Mouse (Mus musculus) heart, embryonic 14.5 days (tissue): ENCODE results near the gene Clic1. TPM values are rescaled to one million over a fixed set of nuclear protein-coding genes. Genes with fewer than 3 reads are reported as not detected.

Experiments used
- ATAC-seq: fragments of 200-750 bp; cut with Nextera tagmentation; 2 replicates; pipeline ENCODE4 v1.8.0; 2017; ENCODE audit warnings: low read depth, moderate TSS enrichment; ENCODE audit not compliant: insufficient number of reproducible peaks, insufficient read depth, low FRiP score
- H3K27ac ChIP-seq, 2 experiments: fragments of 200-500 bp in 1 of 2; fragments of 300-500 bp in 1 of 2; sonication (generic) in 1 of 2; replicated peaks in 1 of 2; 2 replicates each; pipeline ENCODE4 v1.5.1; 2012 to 2014; ENCODE audit warnings: low read depth in 2 of 2, low read length in 2 of 2, control low read depth in 1 of 2, mild to moderate bottlenecking in 1 of 2, mixed read lengths in 1 of 2; ENCODE audit not compliant: control insufficient read depth in 1 of 2, insufficient read depth in 1 of 2
- H3K27me3 ChIP-seq: fragments of 300-500 bp; sonication (generic); 2 replicates; pipeline ENCODE4 v1.6.1; 2014; ENCODE audit warnings: mild to moderate bottlenecking, low read length, control low read depth; ENCODE audit not compliant: control insufficient read depth, insufficient read depth
- H3K36me3 ChIP-seq: fragments of 300-500 bp; sonication (generic); 2 replicates; pipeline ENCODE4 v1.6.1; 2014; ENCODE audit warnings: mild to moderate bottlenecking, control low read depth, low read length, mixed read lengths; ENCODE audit not compliant: control insufficient read depth, insufficient read depth
- H3K4me1 ChIP-seq, 2 experiments: fragments of 200-500 bp in 1 of 2; fragments of 300-500 bp in 1 of 2; sonication (generic) in 1 of 2; 2 replicates each; pipeline ENCODE4 v1.6.1; 2012 to 2014; ENCODE audit warnings: low read length in 2 of 2, control low read depth in 1 of 2, mixed read lengths in 1 of 2; ENCODE audit not compliant: control insufficient read depth in 2 of 2, insufficient read depth in 2 of 2
- H3K4me2 ChIP-seq: fragments of 300-500 bp; sonication (generic); 2 replicates; pipeline ENCODE4 v1.6.1; 2014; ENCODE audit warnings: mild to moderate bottlenecking, low read length
- H3K4me3 ChIP-seq, 2 experiments: fragments of 200-500 bp in 1 of 2; fragments of 300-500 bp in 1 of 2; sonication (generic) in 1 of 2; 2 replicates each; pipeline ENCODE4 v1.5.1; 2012 to 2014; ENCODE audit warnings: low read length in 2 of 2, mild to moderate bottlenecking in 2 of 2, control low read depth in 1 of 2, low read depth in 1 of 2, moderate library complexity in 1 of 2; ENCODE audit not compliant: control insufficient read depth in 1 of 2, insufficient read depth in 1 of 2
- H3K9ac ChIP-seq: fragments of 300-500 bp; sonication (generic); 2 replicates; pipeline ENCODE4 v1.6.1; 2014; ENCODE audit warnings: mild to moderate bottlenecking, low read length
- H3K9me3 ChIP-seq: fragments of 300-500 bp; sonication (generic); 2 replicates; pipeline ENCODE4 v1.6.1; 2016; ENCODE audit warnings: low read length, control low read depth; ENCODE audit not compliant: control insufficient read depth
- WGBS: fragments of 180-500 bp; shearing (Covaris S2); extraction: QIAGEN DNeasy Blood & Tissue Kit; methylation state at CpG from one replicate; pipeline ENCODE4 v1.1.7; 2014; 5-methylcytosine and 5-hydroxymethylcytosine counted together
- polyA plus RNA-seq: library from polyadenylated mRNA; unstranded; fragments of >200 nt; fragmentation: Nextera tagmentation; extraction: Ambion mirVana; gene quantifications from 2 replicates; pipeline ENCODE4 v1.2.1, GENCODE M21; 2014

The Clic1 gene
- polyA plus RNA-seq, 1 experiment from 2014 or later, result 108 TPM

GRCm38 (mm10) chr17:35034896-35035295, 14.9 kb upstream of the Clic1 start:
- Histone ChIP-seq H3K27ac (no peak overlapping the region), H3K9ac (no peak overlapping the region), H3K4me1 (0 out of 4 replicates have a peak, but pooled peaks cover 0 to 1% of the 10 kb centered on the region in 2 experiments), H3K4me3 (no peak overlapping the region), H3K4me2 (no peak overlapping the region), H3K27me3 (no peaks in the 10 kb centered on the region), H3K36me3 (no peaks in the 10 kb centered on the region), H3K9me3 (no peaks in the 10 kb centered on the region)
- WGBS, result 66% methylated on average over 6 of the region's 6 CpGs
- no peak for ATAC-seq

DNA sequence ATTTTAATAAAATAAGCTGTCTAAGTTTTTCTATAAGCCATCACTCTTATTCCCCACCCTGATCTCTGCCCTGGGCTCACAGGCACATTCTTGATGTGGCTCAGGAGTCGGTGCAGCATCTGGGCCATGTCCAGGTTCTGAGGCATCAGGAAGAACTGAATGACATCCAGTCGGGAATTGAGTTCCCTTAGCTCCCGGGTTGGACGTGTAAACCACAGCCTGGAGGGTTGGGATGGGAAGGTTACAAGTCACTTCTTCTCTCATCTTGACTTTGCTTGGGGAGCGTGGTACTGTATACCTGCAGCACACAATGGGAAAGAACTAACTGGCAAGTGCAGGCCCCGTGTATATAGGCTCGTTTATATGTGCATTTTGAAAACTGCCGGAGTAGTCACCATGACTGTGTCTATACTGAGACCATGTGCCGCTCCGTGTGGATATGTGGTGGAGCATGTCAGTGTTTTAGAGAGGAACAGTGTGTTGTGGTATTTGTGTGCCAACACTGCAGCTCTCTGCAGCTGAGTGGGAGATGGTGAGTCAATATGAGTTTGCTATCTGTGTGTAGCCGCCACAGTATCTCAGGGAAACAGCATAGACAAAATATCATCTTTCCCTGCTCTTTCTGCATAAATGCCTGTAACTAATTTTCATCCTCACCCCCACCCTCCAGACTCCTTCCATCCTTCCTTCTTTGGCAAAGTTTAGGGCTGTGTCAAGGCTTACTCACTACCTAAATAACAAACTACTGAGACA, 10.5 kb upstream of the Clic1 start:
- H3K27me3 ChIP-seq, result no peaks in the 10 kb centered on the region
- H3K9ac ChIP-seq, result no peak overlapping the region
- WGBS, result 75% methylated on average over 11 of the region's 11 CpGs
- H3K9me3 ChIP-seq, result no peaks in the 10 kb centered on the region
- 0 out of 4 replicates have a peak, but pooled peaks cover 0 to 4% of the 10 kb centered on the region in 2 experiments for H3K4me1 ChIP-seq
- H3K36me3 ChIP-seq, result no peaks in the 10 kb centered on the region
- no peak overlapping the region for H3K4me3 ChIP-seq
- ATAC-seq, result no peak
- no peak overlapping the region for H3K4me2 ChIP-seq
- no peak overlapping the region for H3K27ac ChIP-seq

DNA sequence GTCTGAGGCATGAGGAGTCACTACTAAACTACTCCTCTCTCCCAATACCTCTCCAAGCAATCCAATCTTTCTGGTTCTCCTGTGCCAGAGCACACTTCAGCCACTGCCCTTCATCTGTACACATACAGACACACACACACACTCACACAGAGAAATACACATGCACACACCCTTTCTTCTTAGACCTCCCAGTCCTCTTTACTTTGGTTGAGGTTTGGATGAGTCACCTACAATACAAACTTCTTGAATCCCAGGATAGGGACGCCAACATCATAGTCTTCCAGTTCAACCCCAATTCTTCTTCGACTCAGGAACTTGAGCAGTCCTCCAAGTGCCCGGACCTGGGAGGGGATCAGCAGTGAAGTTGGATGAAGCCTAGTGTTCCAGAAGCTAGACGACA, 6.0 kb upstream of the Clic1 start:
- H3K4me3 ChIP-seq, result no peak overlapping the region
- 77% methylated on average over 4 of the region's 4 CpGs for WGBS
- H3K4me2 ChIP-seq, result no peak overlapping the region
- H3K27me3 ChIP-seq, result no peaks in the 10 kb centered on the region
- H3K4me1 ChIP-seq, result peaks cover 16 to 43% of the 10 kb centered on the region in 2 experiments
- peak overlapping the region; percentile 14 to 61; a peak in 1 of 4 replicates for H3K27ac ChIP-seq
- no peak overlapping the region for H3K9ac ChIP-seq
- H3K36me3 ChIP-seq, result no peaks in the 10 kb centered on the region
- H3K9me3 ChIP-seq, result no peaks in the 10 kb centered on the region
- no peak for ATAC-seq

GRCm38 (mm10) chr17:35044904-35045806, 4.6 kb upstream of the Clic1 start:
- Histone ChIP-seq H3K27ac (peak overlapping the region; percentile 79 to 95), H3K36me3 (no peaks in the 10 kb centered on the region), H3K4me1 (peaks cover 24 to 51% of the 10 kb centered on the region in 2 experiments), H3K9me3 (no peaks in the 10 kb centered on the region), H3K9ac (peak overlapping the region; percentile 94; the same call in 1 of the 2 replicates), H3K4me2 (peak overlapping the region; percentile 99), H3K4me3 (peak overlapping the region in 1 of 2 experiments; percentile 65; a peak in 1 of 4 replicates), H3K27me3 (no peaks in the 10 kb centered on the region)
- no peak for ATAC-seq
- WGBS, result 54% methylated on average over 7 of the region's 7 CpGs

DNA sequence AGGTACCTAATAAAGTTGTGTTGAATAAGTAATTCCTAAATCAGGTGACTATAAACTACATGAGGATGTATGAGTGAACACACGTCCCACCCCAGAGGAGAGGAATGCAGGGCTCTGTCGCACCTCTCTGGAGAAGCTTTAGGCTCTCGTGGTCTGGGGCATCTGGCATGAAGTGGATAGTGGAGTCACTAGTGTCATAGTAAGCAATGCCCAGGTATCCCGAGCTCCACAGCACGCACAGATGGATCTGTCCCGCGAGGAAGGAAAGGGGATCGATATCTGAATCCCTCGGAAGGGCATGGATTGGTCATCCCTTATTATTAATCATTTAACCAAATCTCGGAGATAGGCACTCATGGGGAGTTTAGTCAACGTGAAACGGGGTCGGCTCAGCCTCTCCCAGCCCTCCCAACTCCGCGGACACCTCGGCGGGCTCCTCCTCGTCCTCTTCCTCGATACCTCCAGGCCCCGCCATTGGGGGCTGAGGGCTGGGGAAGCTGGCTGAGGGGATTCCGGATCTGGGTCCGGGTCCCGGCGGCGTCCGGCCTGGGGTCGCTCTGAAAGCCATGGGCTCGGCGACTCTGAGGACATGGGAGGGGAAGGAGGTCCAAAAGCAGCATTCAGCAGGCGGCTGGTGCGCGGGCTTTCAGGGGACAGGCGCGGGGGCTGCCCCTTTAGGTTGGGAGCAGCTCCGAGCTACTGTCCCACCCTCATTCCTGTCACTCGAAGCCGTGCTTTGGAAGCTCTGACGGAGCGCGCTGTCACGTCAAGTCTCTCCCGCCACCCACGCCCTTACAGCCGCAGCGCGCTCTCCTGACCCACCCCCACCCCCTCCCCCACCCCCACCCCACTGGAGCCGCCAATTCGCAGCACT, 3.7 kb upstream of the Clic1 start:
- Histone ChIP-seq H3K27ac (peak overlapping the region; percentile 79 to 95), H3K9ac (peak overlapping the region; percentile 94), H3K9me3 (no peaks in the 10 kb centered on the region), H3K4me3 (peak overlapping the region; percentile 47 to 65), H3K4me2 (peak overlapping the region; percentile 99), H3K27me3 (no peaks in the 10 kb centered on the region), H3K36me3 (no peaks in the 10 kb centered on the region), H3K4me1 (peaks cover 24 to 51% of the 10 kb centered on the region in 2 experiments)
- no peak for ATAC-seq
- WGBS, result 2% methylated on average over 48 of the region's 48 CpGs

- Histone ChIP-seq H3K27ac (peak within 1 kb of the TSS; percentile 87 to 99), H3K4me2 (peak within 1 kb of the TSS; percentile 99), H3K36me3 (no peaks in the 10 kb centered on the region), H3K27me3 (no peaks in the 10 kb centered on the region), H3K9ac (peak within 1 kb of the TSS; percentile 94), H3K4me3 (peak within 1 kb of the TSS; percentile 47 to 65), H3K9me3 (no peaks in the 10 kb centered on the region), H3K4me1 (peaks cover 24 to 51% of the 10 kb centered on the region in 2 experiments)
- ATAC-seq, result peak; percentile 92
- 3% methylated on average over 33 of the region's 33 CpGs for WGBS
Observed at GRCm38 (mm10) chr17:35046681-35047455, 2.9 kb upstream of the Clic1 start, which contains the start of gene Msh5. Gene Msh5, minus strand, starts transcription at chr17:35046745.
